Mouse (Mus musculus): ENCODE measurements around the gene M1ap.
A peak's percentile ranks its signal among the peaks of the same experiment; 100 is the strongest.

The M1ap gene

GRCm38 (mm10) chr6:83034463-83035055 is 87.9 kb downstream of the M1ap start:
- no peak for DNase-seq (ENCODE audit: low read depth)

GRCm38 (mm10) chr6:83037188-83037587 is 90.5 kb downstream of the M1ap start:
- DNase-seq (ENCODE audit: low read depth) = no peak

DNA sequence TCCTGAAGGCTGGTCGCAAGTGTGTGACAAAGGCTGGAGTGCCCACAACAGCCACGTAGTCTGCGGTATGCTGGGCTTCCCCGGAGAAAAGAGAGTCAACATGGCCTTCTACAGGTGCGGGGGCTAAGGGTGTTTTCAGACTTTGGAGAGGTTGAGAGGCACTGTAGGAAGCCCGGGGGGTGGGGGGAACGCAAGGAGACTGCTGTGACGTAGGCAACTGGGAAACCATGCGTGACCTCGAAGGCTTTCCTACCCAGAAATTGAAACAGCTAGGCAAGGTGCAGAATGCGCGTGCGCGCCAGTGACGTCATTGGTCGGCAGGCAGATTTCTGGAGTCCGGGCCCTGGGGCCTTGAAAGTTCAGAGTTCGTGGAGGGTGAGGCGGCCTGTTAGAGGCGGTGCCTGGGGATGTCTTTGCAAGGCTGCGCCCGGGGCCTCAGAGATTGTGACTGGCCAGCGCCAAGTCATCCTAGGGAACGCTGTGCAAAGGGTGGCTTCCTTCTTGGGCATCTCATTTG is 91.9 kb downstream of the M1ap start:
- no peak for DNase-seq (ENCODE audit: low read depth)

GRCm38 (mm10) chr6:83040601-83041000 is 93.9 kb downstream of the M1ap start:
- no peak for DNase-seq (ENCODE audit: low read depth)

GRCm38 (mm10) chr6:83043561-83043960 is 96.9 kb downstream of the M1ap start:
- no peak for DNase-seq (ENCODE audit: low read depth)

DNA sequence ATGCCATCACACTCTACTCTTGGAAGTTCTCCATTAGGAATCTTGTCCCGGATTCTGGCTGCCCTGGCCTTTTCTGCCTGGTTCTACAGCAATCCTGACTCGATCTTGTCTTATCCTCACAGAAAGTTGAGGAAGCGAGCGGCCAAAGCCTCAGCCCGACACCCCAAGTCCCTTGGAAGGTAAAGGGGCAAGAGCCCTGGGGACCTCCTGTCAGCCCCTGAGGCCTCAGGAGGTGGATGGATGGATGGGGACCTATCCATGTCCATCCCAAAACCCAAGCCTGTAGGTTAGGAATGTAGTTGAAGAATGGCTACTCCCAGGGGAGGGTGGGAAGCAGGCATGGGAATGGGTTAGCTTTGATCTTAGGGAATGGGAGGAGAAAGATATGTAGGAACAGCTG is 97.3 kb downstream of the M1ap start:
- no peak for DNase-seq (ENCODE audit: low read depth)

- DNase-seq (ENCODE audit: low read depth) = no peak
Observed at GRCm38 (mm10) chr6:83044742-83045141, 98.0 kb downstream of the M1ap start.

GRCm38 (mm10) chr6:83049367-83049766 is 102.7 kb downstream of the M1ap start:
- DNase-seq (ENCODE audit: low read depth) = no peak

DNA sequence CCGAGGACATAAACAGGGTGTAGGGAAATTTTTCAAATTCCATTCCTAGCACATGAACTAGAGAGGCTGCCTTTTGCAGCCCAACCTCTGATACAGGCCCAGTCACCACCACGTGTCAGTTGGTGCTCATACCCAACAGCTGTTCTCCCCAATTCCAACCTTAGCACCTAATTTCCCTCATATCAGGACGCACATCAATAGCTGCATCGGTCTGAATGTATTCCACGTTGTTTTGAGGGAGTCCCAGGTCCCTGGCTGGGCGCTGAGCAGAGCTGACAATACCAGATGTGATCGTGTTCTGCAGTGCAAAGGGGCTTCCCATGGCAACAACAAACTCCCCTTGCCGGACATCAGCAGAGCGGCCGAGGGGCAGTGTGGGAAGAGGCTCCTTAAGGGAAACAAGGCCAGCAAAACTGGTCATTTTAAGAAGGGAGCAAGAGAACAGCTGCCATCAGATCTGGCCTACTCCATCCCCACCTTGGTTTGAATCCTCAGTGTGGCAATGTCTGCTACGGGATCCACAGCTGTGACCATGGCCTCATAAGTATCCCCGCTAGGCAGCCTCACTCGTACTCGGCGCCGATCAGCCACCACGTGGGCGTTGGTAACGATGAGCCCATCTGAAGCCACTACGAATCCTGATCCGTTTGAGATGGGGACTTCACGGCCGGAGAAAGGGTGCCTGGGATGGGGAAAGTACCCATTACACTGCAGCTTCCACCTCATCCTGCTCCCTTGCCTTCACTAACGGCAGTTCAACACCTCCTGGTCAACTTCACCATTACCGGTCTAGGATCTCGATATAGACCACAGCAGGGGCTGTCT is 106.6 kb downstream of the M1ap start:
- DNase-seq (ENCODE audit: low read depth) = no peak

- DNase-seq (ENCODE audit: low read depth) = peak; percentile 97
Observed at GRCm38 (mm10) chr6:83054074-83054851, 107.6 kb downstream of the M1ap start, which contains the start of gene Aup1. Gene Aup1, plus strand, starts transcription at chr6:83054521.

DNA sequence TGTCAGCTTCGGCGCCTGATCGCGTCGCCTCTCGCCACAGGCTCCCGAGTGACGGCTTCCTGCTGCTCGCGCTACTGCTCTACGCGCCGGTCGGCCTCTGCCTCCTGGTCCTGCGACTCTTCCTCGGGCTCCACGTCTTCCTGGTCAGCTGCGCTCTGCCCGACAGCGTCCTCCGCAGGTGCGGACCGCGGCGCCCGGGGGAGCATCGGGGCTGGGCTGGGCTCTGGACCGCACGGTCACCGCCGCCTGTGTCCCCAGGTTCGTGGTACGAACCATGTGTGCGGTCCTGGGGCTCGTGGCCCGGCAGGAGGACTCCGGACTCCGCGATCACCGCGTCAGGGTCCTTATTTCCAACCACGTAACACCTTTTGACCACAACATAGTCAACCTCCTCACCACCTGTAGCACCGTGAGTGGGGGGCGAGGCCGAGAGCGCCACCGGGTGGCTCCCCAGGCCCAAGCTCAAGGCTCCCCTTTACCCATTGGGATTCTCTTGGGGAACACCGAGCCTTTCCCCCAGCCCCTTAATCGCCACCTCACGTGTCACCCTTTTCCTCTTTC is 108.2 kb downstream of the M1ap start, which contains the start of gene Htra2:
TSS of gene Htra2 (minus strand) at position 403 of the 561 bp plus-strand sequence.
- no peak for DNase-seq (ENCODE audit: low read depth)

GRCm38 (mm10) chr6:83057790-83058189 is 111.1 kb downstream of the M1ap start, which contains the start of gene Dqx1:
Gene Dqx1, plus strand, starts transcription at chr6:83057844.
- DNase-seq (ENCODE audit: low read depth) = no peak

DNA sequence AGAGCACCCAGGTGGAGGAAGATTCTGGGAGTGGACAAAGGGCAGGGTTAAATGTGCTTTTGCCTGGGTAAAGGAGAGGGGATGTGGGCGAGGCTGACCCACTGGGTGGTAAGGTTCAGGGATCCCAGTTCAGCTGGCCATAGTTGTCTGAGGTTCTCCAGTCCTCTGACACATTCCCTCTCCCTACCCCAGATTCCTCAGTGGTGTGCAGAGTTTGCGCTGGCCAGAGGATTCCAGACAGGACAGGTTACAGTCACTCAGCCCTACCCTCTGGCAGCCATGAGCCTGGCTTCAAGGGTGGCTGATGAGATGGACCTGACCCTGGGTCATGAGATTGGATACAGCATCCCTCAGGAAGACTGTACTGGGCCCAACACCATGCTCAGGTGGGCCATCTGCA is 112.0 kb downstream of the M1ap start:
- DNase-seq (ENCODE audit: low read depth) = no peak

GRCm38 (mm10) chr6:83065995-83066394 is 119.3 kb downstream of the M1ap start:
- no peak for DNase-seq (ENCODE audit: low read depth)

DNA sequence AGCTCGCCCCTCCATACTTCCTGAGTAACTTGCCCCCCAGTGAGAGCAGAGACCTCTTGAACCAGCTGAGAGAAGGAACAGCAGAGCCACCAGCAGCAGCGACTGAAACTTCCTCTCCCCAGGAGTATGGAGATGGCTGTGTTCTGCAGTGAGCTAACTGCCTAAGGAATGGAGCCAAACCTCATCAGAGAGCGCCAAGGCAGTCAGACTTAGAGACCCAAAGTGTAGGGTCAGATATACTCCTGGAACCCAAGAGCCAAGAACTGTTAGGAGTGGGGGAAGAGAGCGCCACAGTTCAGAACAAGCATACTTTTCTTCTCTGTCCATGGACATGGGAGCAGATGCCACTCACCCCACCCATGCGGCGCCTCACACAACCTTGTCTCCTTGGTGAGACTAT is 119.7 kb downstream of the M1ap start:
- no peak for DNase-seq (ENCODE audit: low read depth)

GRCm38 (mm10) chr6:83068221-83068620 is 121.5 kb downstream of the M1ap start:
- no peak for DNase-seq (ENCODE audit: low read depth)

- DNase-seq (ENCODE audit: low read depth) = no peak
Observed at GRCm38 (mm10) chr6:83068706-83069487, 122.2 kb downstream of the M1ap start.

GRCm38 (mm10) chr6:83069488-83070246 is 123.0 kb downstream of the M1ap start:
- no peak for DNase-seq (ENCODE audit: low read depth)

- DNase-seq (ENCODE audit: low read depth) = no peak
Observed at GRCm38 (mm10) chr6:83070247-83070310, 123.4 kb downstream of the M1ap start, which contains the start of gene Tlx2. Gene Tlx2, minus strand, starts transcription at chr6:83070293.

DNA sequence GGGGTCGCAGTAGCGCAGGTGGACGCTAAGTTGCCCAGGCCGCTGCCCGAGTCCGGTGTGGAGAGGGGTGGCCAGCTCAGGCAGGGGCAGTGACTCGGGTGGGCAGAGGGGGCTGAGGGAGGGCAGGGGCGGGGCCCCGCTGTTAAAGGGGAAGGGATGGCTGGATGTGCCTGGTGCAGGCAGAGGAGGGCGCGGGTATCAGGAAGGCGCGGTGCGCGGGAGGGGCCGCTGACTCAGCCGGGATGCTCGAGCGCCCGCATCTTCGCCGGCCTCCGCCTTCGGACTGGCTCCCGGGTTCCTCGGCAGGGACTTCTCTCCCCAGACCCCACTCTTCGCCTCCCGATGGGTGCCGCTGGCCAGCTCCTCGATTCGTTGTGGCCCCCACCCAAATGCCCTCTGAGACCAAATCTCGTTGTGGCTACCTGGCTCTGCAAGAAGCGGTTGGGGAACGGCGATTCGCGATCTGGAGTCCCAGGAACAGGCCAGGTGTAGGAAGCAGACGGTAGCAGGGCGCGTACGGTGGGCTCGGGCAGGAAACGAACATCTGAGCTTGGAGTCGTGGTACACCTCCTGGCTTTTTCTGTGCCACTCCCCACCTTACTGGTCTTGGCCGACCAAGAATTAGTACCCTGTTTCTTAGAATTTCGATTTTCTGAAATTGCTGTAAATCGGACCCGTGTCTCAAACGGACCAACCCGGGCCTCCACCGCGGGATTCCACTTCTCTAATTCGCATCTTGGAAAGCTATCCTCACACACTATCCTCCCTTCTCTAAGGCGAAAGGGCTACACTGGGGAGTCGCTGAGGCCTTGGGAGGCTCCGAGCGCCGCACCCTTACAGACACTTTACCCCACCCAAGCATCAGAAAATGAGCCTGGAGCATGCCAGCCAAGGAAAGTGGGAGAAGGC is 123.9 kb downstream of the M1ap start:
- no peak for DNase-seq (ENCODE audit: low read depth)
